Comparison of ENCODE assay signal across 16 mouse cellular contexts in the genomic region with DNA sequence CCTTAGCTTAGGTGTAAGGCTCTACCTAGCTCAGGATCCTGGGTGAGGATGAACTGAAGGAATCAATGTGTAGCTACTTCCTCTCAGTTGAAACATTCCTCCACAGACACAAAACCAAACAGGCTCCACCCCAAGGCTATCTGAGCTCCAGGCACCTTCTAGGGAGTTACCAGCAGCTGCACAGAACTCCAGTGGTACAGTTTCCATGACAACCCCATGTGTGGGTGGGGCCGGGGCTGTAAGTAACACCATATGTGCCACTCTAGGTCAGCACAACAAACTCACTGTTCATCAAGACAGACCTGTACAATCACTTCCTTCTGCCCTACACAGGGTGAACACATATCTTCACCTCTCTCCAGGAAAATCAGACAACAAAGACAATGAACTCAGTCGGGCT. TPM values are rescaled to one million over a fixed set of nuclear protein-coding genes. Genes with fewer than 3 reads are reported as not detected.
DNase-seq lines count a peak whose midpoint lies in the region; ATAC-seq and TF ChIP-seq lines count a peak whose summit lies in the region.
"Had no signal": no experiment of that assay in that cellular context is flagged by ENCODE, and none has a peak within 500 bp of the region (broad histone marks: within the 10 kb centered on the region; RNA-seq: fewer than 3 reads in every experiment).

No protein-coding gene starts in this region.

- TF ChIP-seq CTCF in kidney, postnatal 0 days (IDR thresholded peaks at IDR 0.05; ENCODE audit: low read depth): no peak

- 53% methylated on average over 2 of the region's 2 CpGs for WGBS in kidney, postnatal 0 days
- 57% methylated on average over 2 of the region's 2 CpGs for WGBS in kidney, embryonic 14.5 days

- no peak overlapping the region for H3K4me2 ChIP-seq in kidney, postnatal 0 days (ENCODE audit: low read length)
- H3K4me2 ChIP-seq in kidney, embryonic 14.5 days (replicated peaks; ENCODE audit: low read depth, low read length): no peak overlapping the region
- H3K4me2 ChIP-seq: heart, embryonic 15.5 days had no signal

- no peaks in the 10 kb centered on the region for H3K27me3 ChIP-seq in kidney, postnatal 0 days (ENCODE audit: insufficient read depth, low read length)
- no peaks in the 10 kb centered on the region for H3K27me3 ChIP-seq in kidney, embryonic 14.5 days (ENCODE audit: control insufficient read depth, insufficient read depth, low read length)
- H3K27me3 ChIP-seq: heart, embryonic 15.5 days had no signal

- no peaks in the 10 kb centered on the region for H3K9me3 ChIP-seq in kidney, postnatal 0 days (replicated peaks; ENCODE audit: low read length)
- H3K9me3 ChIP-seq in kidney, embryonic 14.5 days (ENCODE audit: control insufficient read depth, low read length): no peaks in the 10 kb centered on the region
- H3K9me3 ChIP-seq: heart, embryonic 15.5 days had no signal

- 0 out of 2 replicates have a peak, but pooled peaks cover 3% of the 10 kb centered on the region for H3K4me1 ChIP-seq in kidney, postnatal 0 days (replicated peaks; ENCODE audit: insufficient read depth, low read length)
- peaks cover 7% of the 10 kb centered on the region; the same call in 1 of the 2 replicates for H3K4me1 ChIP-seq in kidney, embryonic 14.5 days (ENCODE audit: control insufficient read depth, insufficient read depth, low read length)

- H3K4me3 ChIP-seq in kidney, postnatal 0 days (replicated peaks; ENCODE audit: low read depth, low read length): no peak overlapping the region
- H3K4me3 ChIP-seq in kidney, embryonic 14.5 days (ENCODE audit: low read length): no peak overlapping the region
- H3K4me3 ChIP-seq: heart, embryonic 15.5 days; left cerebral cortex, adult 2 months had no signal

- peak; percentile 60 for DNase-seq in kidney, postnatal 0 days (ENCODE audit: low spot score)
- peak; percentile 75 for DNase-seq in c-Kit-positive CD71-positive TER-119-negative erythroid progenitor cells, embryonic 14.5 days (ENCODE audit: low read depth)
- DNase-seq in induced T-regulatory cell, adult 2 months (ENCODE audit: low read depth): peak; percentile 29
- DNase-seq in thymus, postnatal 36 days: no peak
- no peak for DNase-seq in adrenal gland, postnatal 14 days
- DNase-seq in kidney, adult 9 months: no peak
- DNase-seq: adrenal gland, postnatal 25 days; cerebellum, postnatal 14 days; forebrain, postnatal 0 days; kidney, adult 11 months had no signal

- ATAC-seq in kidney, postnatal 0 days (replicated peaks; ENCODE audit: low FRiP score, low read depth): no peak
- ATAC-seq in kidney, embryonic 14.5 days (ENCODE audit: low FRiP score, low TSS enrichment): no peak
- ATAC-seq in megakaryocyte-erythroid progenitor cell, adult 5-6 weeks (replicated peaks; ENCODE audit: low FRiP score, low TSS enrichment, poor library complexity, severe bottlenecking): peak; percentile 54
- ATAC-seq: forebrain, postnatal 0 days had no signal

- no peak overlapping the region for H3K9ac ChIP-seq in kidney, postnatal 0 days (ENCODE audit: low read depth, low read length)
- no peak overlapping the region for H3K9ac ChIP-seq in kidney, embryonic 14.5 days (ENCODE audit: low read depth, low read length)
- H3K9ac ChIP-seq: forebrain, postnatal 0 days; heart, embryonic 15.5 days had no signal

- peaks cover 64% of the 10 kb centered on the region for H3K36me3 ChIP-seq in kidney, postnatal 0 days (ENCODE audit: insufficient read depth, low read length)
- peaks cover 83% of the 10 kb centered on the region for H3K36me3 ChIP-seq in kidney, embryonic 14.5 days (ENCODE audit: control insufficient read depth, insufficient read depth, low read length)

- H3K27ac ChIP-seq in kidney, postnatal 0 days: no peak overlapping the region
- no peak overlapping the region for H3K27ac ChIP-seq in kidney, embryonic 14.5 days (ENCODE audit: low read depth, low read length)
- H3K27ac ChIP-seq: heart, embryonic 15.5 days; left cerebral cortex, adult 2 months; macrophage; stomach, postnatal 0 days had no signal

RNA-seq across cellular contexts. Expression of gene Rsl1d1, which starts 4.7 kb away (rescaled TPM):
- 160 and 167 TPM in 2 replicates for polyA plus RNA-seq in kidney, postnatal 0 days (2015; fragmentation: Nextera tagmentation; extraction: Ambion mirVana)
- polyA plus RNA-seq in kidney, embryonic 14.5 days (2014; fragmentation: Nextera tagmentation; extraction: Ambion mirVana): 235 and 236 TPM in 2 replicates
- 227 and 307 TPM in 2 replicates for total RNA-seq in megakaryocyte-erythroid progenitor cell, adult 5-6 weeks (2014; fragmentation: Nextera tagmentation)
- total RNA-seq in megakaryocyte-erythroid progenitor cell, adult 5-6 weeks (2017): 385 and 428 TPM in 2 replicates
- 78.6 and 81.6 TPM in 2 replicates for total RNA-seq in adrenal gland, postnatal 14 days (2021)

RNA-seq across cellular contexts. Expression of gene Zc3h7a, which starts 22.3 kb away (rescaled TPM):
- polyA plus RNA-seq in kidney, postnatal 0 days (2015; fragmentation: Nextera tagmentation; extraction: Ambion mirVana): 45.0 and 50.7 TPM in 2 replicates
- polyA plus RNA-seq in kidney, embryonic 14.5 days (2014; fragmentation: Nextera tagmentation; extraction: Ambion mirVana): 43.2 and 101 TPM in 2 replicates
- 166 and 201 TPM in 2 replicates for total RNA-seq in megakaryocyte-erythroid progenitor cell, adult 5-6 weeks (2014; fragmentation: Nextera tagmentation)
- 167 and 226 TPM in 2 replicates for total RNA-seq in megakaryocyte-erythroid progenitor cell, adult 5-6 weeks (2017)
- 63.3 and 78.2 TPM in 2 replicates for total RNA-seq in adrenal gland, postnatal 14 days (2021)

RNA-seq across cellular contexts. Expression of gene Gspt1, which starts 55.7 kb away (rescaled TPM):
- polyA plus RNA-seq in kidney, postnatal 0 days (2015; fragmentation: Nextera tagmentation; extraction: Ambion mirVana): 65.1 and 67.6 TPM in 2 replicates
- 106 and 107 TPM in 2 replicates for polyA plus RNA-seq in kidney, embryonic 14.5 days (2014; fragmentation: Nextera tagmentation; extraction: Ambion mirVana)
- total RNA-seq in megakaryocyte-erythroid progenitor cell, adult 5-6 weeks (2014; fragmentation: Nextera tagmentation): 318 and 337 TPM in 2 replicates
- 184 and 328 TPM in 2 replicates for total RNA-seq in megakaryocyte-erythroid progenitor cell, adult 5-6 weeks (2017)
- total RNA-seq in adrenal gland, postnatal 14 days (2021): 122 and 133 TPM in 2 replicates

Comparison
In these comparisons a context has a peak if more than half of its experiments do, and no peak if none do; other contexts are left out.
1. DNase-seq: peak in kidney, postnatal 0 days (single experiment), c-Kit-positive CD71-positive TER-119-negative erythroid progenitor cells, embryonic 14.5 days (single experiment) and induced T-regulatory cell, adult 2 months (single experiment); none in thymus, postnatal 36 days (0 of 2), adrenal gland, postnatal 14 days (single experiment) and kidney, adult 9 months (single experiment).